Mouse (Mus musculus) hindbrain, embryonic 15.5 days (tissue): ENCODE results near the gene Cyp3a16. TPM values are rescaled to one million over a fixed set of nuclear protein-coding genes. Genes with fewer than 3 reads are reported as not detected.
"Not testable (repeated sequence)": the region's sequence is repeated elsewhere in the genome, so short reads cannot be mapped to it uniquely, and the experiment has no call there.

Source experiments
- ATAC-seq: fragments of 200-750 bp; cut with Nextera tagmentation; 2 replicates; pipeline ENCODE4 v1.8.0; 2017; ENCODE audit warnings: low read depth, moderate number of reproducible peaks, moderate TSS enrichment; ENCODE audit not compliant: low FRiP score
- H3K27ac ChIP-seq: fragments of 300-500 bp; sonication (generic); replicated peaks from 2 replicates; pipeline ENCODE4 v1.5.1; 2015; ENCODE audit warnings: mild to moderate bottlenecking, inconsistent platforms
- H3K27me3 ChIP-seq: fragments of 300-500 bp; sonication (generic); 2 replicates; pipeline ENCODE4 v1.6.1; 2015; ENCODE audit warnings: control low read depth, inconsistent platforms
- H3K36me3 ChIP-seq: fragments of 300-500 bp; sonication (generic); 2 replicates; pipeline ENCODE4 v1.6.1; 2015; ENCODE audit warnings: control low read depth, inconsistent platforms
- H3K4me1 ChIP-seq: fragments of 300-500 bp; sonication (generic); replicated peaks from 2 replicates; pipeline ENCODE4 v1.6.1; 2015; ENCODE audit warnings: control low read depth, inconsistent platforms
- H3K4me2 ChIP-seq: fragments of 300-500 bp; sonication (generic); 2 replicates; pipeline ENCODE4 v1.6.1; 2015; ENCODE audit warnings: moderate library complexity, mild to moderate bottlenecking, inconsistent platforms
- H3K4me3 ChIP-seq: fragments of 300-500 bp; sonication (generic); 2 replicates; pipeline ENCODE4 v1.5.1; 2015; ENCODE audit warnings: mild to moderate bottlenecking, inconsistent platforms
- H3K9ac ChIP-seq: fragments of 300-500 bp; sonication (generic); 2 replicates; pipeline ENCODE4 v1.6.1; 2015; ENCODE audit warnings: inconsistent platforms
- H3K9me3 ChIP-seq: fragments of 300-500 bp; sonication (generic); 2 replicates; pipeline ENCODE4 v1.6.1; 2016; ENCODE audit warnings: control low read depth, inconsistent platforms
- WGBS: fragments of 180-500 bp; shearing (Covaris S2); methylation state at CpG from one replicate; pipeline ENCODE4 v1.1.7; 2015; 5-methylcytosine and 5-hydroxymethylcytosine counted together
- polyA plus RNA-seq: library from polyadenylated mRNA; unstranded; fragments of >200 nt; fragmentation: Nextera tagmentation; extraction: Ambion mirVana; gene quantifications from 2 replicates; pipeline ENCODE4 v1.2.1, GENCODE M21; 2015

Gene Cyp3a16
- not detected in 2 replicates for polyA plus RNA-seq

DNA sequence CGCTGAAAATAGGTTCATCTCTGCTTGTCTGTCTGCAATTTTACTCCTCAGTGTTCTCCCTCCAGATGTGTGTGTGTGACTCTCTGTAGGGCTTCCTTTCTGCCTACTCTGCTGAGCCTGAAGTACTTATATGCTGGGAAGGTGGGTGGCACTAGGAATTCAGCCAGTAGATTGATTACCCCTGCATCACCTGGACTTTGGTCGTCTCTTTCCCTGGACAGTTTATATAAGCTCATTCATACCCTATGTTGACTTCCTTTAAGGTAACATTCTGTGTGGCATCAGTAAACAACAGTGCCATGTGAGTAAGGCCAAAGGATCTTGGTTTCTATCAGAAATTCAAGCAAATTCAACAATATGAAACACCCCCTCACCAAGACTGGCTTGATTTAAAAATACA is at the start of gene Cyp3a16:
TSS of gene Cyp3a16 (minus strand) at position 101 of the 400 bp plus-strand sequence.
- ATAC-seq, H3K4me3 ChIP-seq, H3K4me2 ChIP-seq, H3K27me3 ChIP-seq, H3K4me1 ChIP-seq, H3K27ac ChIP-seq, H3K36me3 ChIP-seq, H3K9ac ChIP-seq: not testable (repeated sequence)
- WGBS: 67% methylated on average over 2 of the region's 2 CpGs
- peaks cover 11% of the 10 kb centered on the region; the same call in 1 of the 2 replicates for H3K9me3 ChIP-seq

GRCm38 (mm10) chr5:145490300-145490699 is 20.8 kb upstream of the Cyp3a16 start:
- no peak overlapping the region for H3K4me2 ChIP-seq
- no CpG with 5 or more reads among the region's 6 CpGs for WGBS
- H3K27me3 ChIP-seq: no peaks in the 10 kb centered on the region
- ATAC-seq: no peak
- H3K4me3 ChIP-seq: no peak overlapping the region
- H3K4me1 ChIP-seq: no peaks in the 10 kb centered on the region
- no peak overlapping the region for H3K27ac ChIP-seq
- H3K9ac ChIP-seq: no peak overlapping the region
- H3K9me3 ChIP-seq: no peaks in the 10 kb centered on the region
- no peaks in the 10 kb centered on the region for H3K36me3 ChIP-seq

DNA sequence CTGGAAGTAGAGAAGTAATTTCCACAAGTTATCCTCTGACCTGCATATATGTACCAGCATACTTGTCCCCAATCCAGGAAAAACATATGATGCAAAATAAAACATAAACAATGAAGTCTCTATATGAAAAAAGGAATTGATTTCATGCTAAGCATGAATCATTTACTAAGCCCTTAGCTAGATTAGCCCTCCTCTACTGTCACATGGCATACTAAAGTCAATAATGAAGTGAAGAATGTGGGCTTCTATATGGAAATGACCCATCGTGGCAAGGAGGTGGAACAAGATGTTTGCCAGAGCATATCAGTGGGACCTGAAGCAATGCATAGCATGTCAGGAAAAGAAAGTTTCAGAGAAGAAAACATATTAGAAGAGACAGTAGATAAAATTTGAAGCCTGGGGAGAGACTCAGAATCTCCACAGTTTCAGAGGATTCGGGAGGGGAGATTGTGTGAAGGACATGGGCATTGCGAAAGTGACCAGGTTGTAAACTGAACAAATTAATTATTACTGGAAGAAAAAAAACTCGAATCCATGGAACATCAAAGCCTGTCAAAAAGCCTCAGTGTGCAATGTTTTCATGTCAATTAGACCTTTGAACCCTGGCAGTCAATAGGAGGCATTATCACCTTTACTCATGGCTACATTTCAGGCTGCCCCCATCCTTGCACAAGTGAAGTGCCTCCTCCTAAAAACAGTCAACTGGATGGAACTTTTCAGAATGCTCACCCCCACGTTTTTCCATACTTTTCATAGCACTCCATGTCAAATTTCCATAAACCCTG is 5.0 kb downstream of the Cyp3a16 start:
- WGBS: 68% methylated on average over 5 of the region's 5 CpGs
- Histone ChIP-seq H3K27ac (no peak overlapping the region), H3K36me3 (no peaks in the 10 kb centered on the region), H3K4me2 (no peak overlapping the region), H3K9ac (no peak overlapping the region), H3K4me3 (no peak overlapping the region), H3K4me1 (no peaks in the 10 kb centered on the region), H3K9me3 (peaks cover 17% of the 10 kb centered on the region; the same call in 1 of the 2 replicates), H3K27me3 (no peaks in the 10 kb centered on the region)
- no peak for ATAC-seq

DNA sequence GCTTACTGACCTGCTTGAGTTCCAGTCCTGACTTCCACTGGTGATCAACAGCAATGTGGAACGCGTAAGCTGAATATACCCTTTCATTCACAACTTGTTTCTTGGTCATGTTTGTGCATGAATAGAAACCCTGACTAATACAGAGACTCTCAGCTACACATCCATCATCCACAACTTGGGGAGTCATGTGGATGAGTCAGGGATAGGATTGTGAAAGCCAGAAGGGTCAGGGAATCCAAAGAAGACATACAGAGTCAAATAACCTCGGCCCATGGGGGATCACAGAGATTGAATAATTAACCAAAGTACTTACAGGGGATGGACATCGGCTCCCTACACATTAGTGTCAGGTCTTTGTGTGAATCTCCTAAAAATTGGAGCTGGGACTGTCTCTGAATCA is 7.2 kb downstream of the Cyp3a16 start:
- Histone ChIP-seq H3K27ac (no peak overlapping the region), H3K36me3 (no peaks in the 10 kb centered on the region), H3K9me3 (peaks cover 13% of the 10 kb centered on the region; the same call in 1 of the 2 replicates), H3K9ac (no peak overlapping the region), H3K4me1 (no peaks in the 10 kb centered on the region), H3K27me3 (no peaks in the 10 kb centered on the region), H3K4me3 (no peak overlapping the region), H3K4me2 (no peak overlapping the region)
- no peak for ATAC-seq
- WGBS: 86% methylated on average over 4 of the region's 4 CpGs

DNA sequence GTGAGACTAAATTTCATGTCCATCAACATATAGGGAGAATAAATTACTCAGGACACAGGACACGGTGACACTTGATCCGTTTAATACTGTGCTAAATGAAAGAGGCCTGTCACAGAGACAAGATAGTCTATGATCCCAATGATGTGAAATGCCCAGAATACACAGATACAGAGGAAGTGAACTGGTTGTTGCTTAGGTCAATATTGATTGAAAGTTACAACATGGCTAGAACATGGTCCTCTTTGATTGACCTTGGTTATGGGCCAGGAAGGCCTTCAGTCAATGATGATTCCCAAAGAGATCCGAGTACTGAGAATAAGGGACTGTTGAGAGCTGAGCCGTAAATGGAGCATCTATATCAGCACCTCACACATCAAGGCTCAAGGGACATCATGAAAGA is 15.1 kb downstream of the Cyp3a16 start:
- H3K4me1 ChIP-seq: no peaks in the 10 kb centered on the region
- no peak overlapping the region for H3K4me3 ChIP-seq
- ATAC-seq: no peak
- no peak overlapping the region for H3K9ac ChIP-seq
- H3K9me3 ChIP-seq: 0 out of 2 replicates have a peak, but pooled peaks cover 19% of the 10 kb centered on the region
- no peaks in the 10 kb centered on the region for H3K36me3 ChIP-seq
- WGBS: 83% methylated on average over 4 of the region's 4 CpGs
- no peaks in the 10 kb centered on the region for H3K27me3 ChIP-seq
- H3K4me2 ChIP-seq: no peak overlapping the region
- no peak overlapping the region for H3K27ac ChIP-seq

DNA sequence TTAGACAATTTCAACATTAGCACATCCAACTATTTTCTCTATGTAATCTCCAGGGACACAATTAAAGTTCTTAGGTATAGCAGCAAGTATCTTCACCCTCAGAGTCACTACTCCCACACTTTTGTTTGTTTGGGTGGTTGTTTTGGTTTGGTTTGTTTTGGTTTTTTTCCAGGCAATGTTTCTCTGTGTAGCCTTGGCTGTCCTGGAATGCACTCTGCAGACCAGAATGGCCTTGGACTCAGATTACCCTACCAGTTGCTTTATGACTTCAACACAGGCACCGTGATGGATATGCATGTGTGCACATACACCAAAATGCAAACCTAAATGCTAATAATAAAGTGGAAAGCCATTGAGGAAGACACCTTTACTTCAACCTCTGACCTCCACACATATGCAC is 35.8 kb downstream of the Cyp3a16 start:
- H3K4me2 ChIP-seq: no peak overlapping the region
- 92% methylated on average over 1 of the region's 1 CpGs for WGBS
- H3K4me3 ChIP-seq: no peak overlapping the region
- H3K27ac ChIP-seq: no peak overlapping the region
- no peak overlapping the region for H3K9ac ChIP-seq
- H3K27me3 ChIP-seq: no peaks in the 10 kb centered on the region
- ATAC-seq: no peak
- H3K4me1 ChIP-seq: no peaks in the 10 kb centered on the region
- H3K9me3 ChIP-seq: 0 out of 2 replicates have a peak, but pooled peaks cover 7% of the 10 kb centered on the region
- no peaks in the 10 kb centered on the region for H3K36me3 ChIP-seq

GRCm38 (mm10) chr5:145431004-145431403 is 38.5 kb downstream of the Cyp3a16 start:
- ATAC-seq: no peak
- no peaks in the 10 kb centered on the region for H3K4me1 ChIP-seq
- no peaks in the 10 kb centered on the region for H3K36me3 ChIP-seq
- 0 out of 2 replicates have a peak, but pooled peaks cover 14% of the 10 kb centered on the region for H3K9me3 ChIP-seq
- no peak overlapping the region for H3K4me3 ChIP-seq
- H3K27me3 ChIP-seq: no peaks in the 10 kb centered on the region
- H3K27ac ChIP-seq: no peak overlapping the region
- no peak overlapping the region for H3K9ac ChIP-seq
- no peak overlapping the region for H3K4me2 ChIP-seq

DNA sequence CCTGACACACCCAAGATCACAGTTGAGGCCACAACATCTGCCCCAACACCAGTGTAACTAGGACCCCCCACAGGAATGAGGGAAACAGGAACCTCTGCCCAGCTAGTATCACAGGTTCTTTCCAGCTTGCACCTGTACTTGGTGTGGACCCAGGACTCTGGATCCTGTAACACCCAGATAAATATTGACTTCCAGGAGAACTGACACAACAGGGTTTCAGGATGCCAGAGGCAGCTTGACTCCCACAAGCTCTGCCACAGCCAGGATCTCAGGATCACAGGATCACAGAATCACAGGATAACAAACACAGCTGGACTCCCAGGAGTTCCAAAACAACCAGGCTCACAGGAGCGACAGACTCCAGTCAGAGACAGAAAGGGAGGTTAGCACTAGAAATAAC is 47.2 kb downstream of the Cyp3a16 start:
- no peak overlapping the region for H3K27ac ChIP-seq
- H3K4me3 ChIP-seq: no peak overlapping the region
- ATAC-seq: no peak
- no peaks in the 10 kb centered on the region for H3K4me1 ChIP-seq
- H3K9ac ChIP-seq: no peak overlapping the region
- 73% methylated on average over 1 of the region's 1 CpGs for WGBS
- H3K27me3 ChIP-seq: no peaks in the 10 kb centered on the region
- 0 out of 2 replicates have a peak, but pooled peaks cover 8% of the 10 kb centered on the region for H3K9me3 ChIP-seq
- no peak overlapping the region for H3K4me2 ChIP-seq
- no peaks in the 10 kb centered on the region for H3K36me3 ChIP-seq

DNA sequence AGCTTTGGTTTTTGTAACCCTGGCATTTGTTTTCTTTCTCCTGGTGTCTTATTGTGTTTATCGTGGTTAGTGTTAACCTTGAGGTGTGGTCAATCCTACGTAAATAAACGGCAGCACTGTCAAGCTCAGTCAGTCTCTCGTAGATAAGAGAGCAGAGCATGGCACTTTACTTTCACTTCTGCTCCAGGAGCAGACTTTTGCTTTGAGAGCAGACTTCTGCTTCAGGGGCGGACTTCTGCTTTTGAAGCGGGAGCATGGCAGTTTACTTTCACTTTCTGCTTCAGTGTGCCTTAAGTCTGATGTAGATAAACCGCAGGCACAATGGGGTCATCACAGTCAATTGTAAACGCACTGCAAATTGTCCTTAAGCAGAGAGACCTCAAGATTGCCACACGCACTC is 54.1 kb downstream of the Cyp3a16 start:
- H3K36me3 ChIP-seq, H3K27ac ChIP-seq, ATAC-seq, H3K9ac ChIP-seq, H3K4me3 ChIP-seq, H3K27me3 ChIP-seq, H3K4me1 ChIP-seq, H3K4me2 ChIP-seq: not testable (repeated sequence)
- WGBS: 88% methylated on average over 9 of the region's 9 CpGs
- peaks cover 22% of the 10 kb centered on the region; the same call in 1 of the 2 replicates for H3K9me3 ChIP-seq

Other genes starting within 250 kb of the Cyp3a16 start
- 29.0 and 31.6 TPM in 2 replicates for gene Zfp655, start 238.0 kb downstream of the Cyp3a16 start, polyA plus RNA-seq
- 0.43 and 0.63 TPM in 2 replicates for gene Zscan25, start 189.2 kb downstream of the Cyp3a16 start, polyA plus RNA-seq
- not detected in 2 replicates for gene Cyp3a57, start 124.4 kb downstream of the Cyp3a16 start, polyA plus RNA-seq
- not detected in 2 replicates for gene Cyp3a41b, start 115.0 kb upstream of the Cyp3a16 start, polyA plus RNA-seq